Mouse (Mus musculus) lung, embryonic 14.5 days (tissue): ENCODE data around the gene Itga2. TPM values are rescaled to one million over a fixed set of nuclear protein-coding genes. Genes with fewer than 3 reads are reported as not detected.

Experiments used
- ATAC-seq: fragments of 200-750 bp; cut with Nextera tagmentation; 2 replicates; pipeline ENCODE4 v1.8.0; 2017; ENCODE audit warnings: mild to moderate bottlenecking, moderate TSS enrichment, moderate library complexity; ENCODE audit not compliant: insufficient read depth
- DNase-seq: peaks from one replicate; pipeline ENCODE4 v3.0.0-alpha.2; 2015
- H3K27ac ChIP-seq: fragments of 300-500 bp; sonication (generic); 2 replicates; pipeline ENCODE4 v1.5.1; 2014; ENCODE audit warnings: low read depth, mild to moderate bottlenecking, moderate library complexity
- H3K27me3 ChIP-seq: fragments of 300-500 bp; sonication (generic); 2 replicates; pipeline ENCODE4 v1.6.1; 2014; ENCODE audit warnings: low read length, control low read depth; ENCODE audit not compliant: insufficient read depth
- H3K36me3 ChIP-seq: fragments of 300-500 bp; sonication (generic); 2 replicates; pipeline ENCODE4 v1.6.1; 2014; ENCODE audit warnings: control low read depth; ENCODE audit not compliant: insufficient read depth
- H3K4me1 ChIP-seq: fragments of 300-500 bp; sonication (generic); 2 replicates; pipeline ENCODE4 v1.6.1; 2014; ENCODE audit warnings: antibody characterized with exemption, control low read depth; ENCODE audit not compliant: insufficient read depth
- H3K4me2 ChIP-seq: fragments of 300-500 bp; sonication (generic); 2 replicates; pipeline ENCODE4 v1.6.1; 2014; ENCODE audit warnings: mild to moderate bottlenecking
- H3K4me3 ChIP-seq: fragments of 300-500 bp; sonication (generic); 2 replicates; pipeline ENCODE4 v1.5.1; 2014; ENCODE audit warnings: low read depth, low read length
- H3K9ac ChIP-seq: fragments of 300-500 bp; sonication (generic); 2 replicates; pipeline ENCODE4 v1.6.1; 2014
- H3K9me3 ChIP-seq: fragments of 300-500 bp; sonication (generic); 2 replicates; pipeline ENCODE4 v1.6.1; 2016; ENCODE audit warnings: low read depth, low read length, control low read depth
- CTCF ChIP-seq: IDR thresholded peaks from 2 replicates; pipeline ENCODE4 v1.5.1; 2016; ENCODE audit warnings: antibody characterized with exemption, low read depth
- WGBS: fragments of 180-500 bp; shearing (Covaris S2); extraction: QIAGEN DNeasy Blood & Tissue Kit; methylation state at CpG from one replicate; pipeline ENCODE4 v1.1.7; 2014; 5-methylcytosine and 5-hydroxymethylcytosine counted together
- polyA plus RNA-seq: library from polyadenylated mRNA; unstranded; fragments of >200 nt; fragmentation: Nextera tagmentation; extraction: Ambion mirVana; gene quantifications from 2 replicates; pipeline ENCODE4 v1.2.1, GENCODE M21; 2014

Itga2 gene
- polyA plus RNA-seq, 1 experiment from 2014 or later: 10.1 TPM

DNA sequence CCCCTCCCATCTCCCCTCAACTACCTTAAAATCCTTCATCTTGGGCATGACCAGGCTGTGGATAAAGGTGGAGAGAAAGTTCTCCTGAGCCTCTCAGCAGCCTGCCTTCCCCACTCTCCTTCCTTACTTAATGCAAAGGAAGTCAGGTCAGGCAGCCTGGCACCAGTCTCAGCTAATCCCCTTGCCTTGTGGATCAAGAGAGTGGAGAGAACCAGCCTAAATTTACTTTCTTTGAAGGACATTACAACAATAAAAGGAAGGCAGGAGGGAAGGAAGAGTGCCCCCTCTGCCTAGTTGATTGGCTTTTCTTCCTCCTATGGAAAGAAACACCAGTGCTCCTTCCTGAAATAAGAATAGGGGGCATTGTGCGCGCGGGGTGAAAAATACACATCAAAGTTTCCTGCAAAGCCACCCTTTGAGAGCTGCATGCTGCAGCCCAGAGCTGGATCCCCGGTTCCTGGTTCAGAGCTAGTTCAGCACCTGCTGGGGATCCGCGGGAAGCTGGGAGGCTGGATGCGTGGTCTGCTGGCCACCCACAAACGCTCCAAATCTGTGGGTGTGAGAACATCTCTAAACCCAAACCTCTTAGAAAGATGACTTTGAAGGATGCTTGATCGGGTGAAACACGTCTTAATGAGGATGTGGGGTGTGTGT is 777 bp downstream of the Itga2 start:
- peak overlapping the region; percentile 50 for H3K4me3 ChIP-seq
- H3K36me3 ChIP-seq: no peaks in the 10 kb centered on the region
- DNase-seq (peak; percentile 70), ATAC-seq (peak; percentile 77)
- WGBS: 1% methylated on average over 10 of the region's 10 CpGs
- H3K4me1 ChIP-seq: no peaks in the 10 kb centered on the region
- peak overlapping the region; percentile 69; the same call in 1 of the 2 replicates for H3K27ac ChIP-seq
- H3K4me2 ChIP-seq: peak overlapping the region; percentile 79
- no peak for TF ChIP-seq CTCF
- no peaks in the 10 kb centered on the region for H3K27me3 ChIP-seq
- H3K9me3 ChIP-seq: no peaks in the 10 kb centered on the region
- H3K9ac ChIP-seq: peak overlapping the region; percentile 47

DNA sequence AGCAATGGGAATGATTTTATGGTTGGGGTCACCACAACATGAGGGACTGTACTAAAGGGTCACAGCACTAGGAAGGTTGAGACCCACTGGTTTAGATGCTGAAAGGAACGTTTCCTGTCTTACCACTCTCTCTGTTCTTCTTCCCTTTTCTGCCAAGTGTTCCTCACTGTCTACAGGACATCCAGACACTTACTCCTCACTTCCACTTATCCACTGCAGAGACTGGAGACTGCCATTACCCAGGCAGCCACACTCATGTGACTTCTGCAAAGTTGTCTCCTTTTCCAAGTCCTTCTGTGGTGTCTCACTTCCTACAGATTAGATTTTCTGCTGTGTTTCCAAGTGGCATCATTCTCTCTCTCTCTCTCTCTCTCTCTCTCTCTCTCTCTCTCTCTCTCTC is 7.1 kb downstream of the Itga2 start:
- Histone ChIP-seq H3K27me3 (no peaks in the 10 kb centered on the region), H3K4me3 (no peak overlapping the region), H3K4me2 (no peak overlapping the region), H3K4me1 (no peaks in the 10 kb centered on the region), H3K36me3 (no peaks in the 10 kb centered on the region), H3K9ac (no peak overlapping the region), H3K9me3 (no peaks in the 10 kb centered on the region), H3K27ac (no peak overlapping the region)
- DNase-seq (no peak), ATAC-seq (no peak)
- WGBS: 61% methylated on average over 1 of the region's 1 CpGs
- TF ChIP-seq CTCF: no peak

DNA sequence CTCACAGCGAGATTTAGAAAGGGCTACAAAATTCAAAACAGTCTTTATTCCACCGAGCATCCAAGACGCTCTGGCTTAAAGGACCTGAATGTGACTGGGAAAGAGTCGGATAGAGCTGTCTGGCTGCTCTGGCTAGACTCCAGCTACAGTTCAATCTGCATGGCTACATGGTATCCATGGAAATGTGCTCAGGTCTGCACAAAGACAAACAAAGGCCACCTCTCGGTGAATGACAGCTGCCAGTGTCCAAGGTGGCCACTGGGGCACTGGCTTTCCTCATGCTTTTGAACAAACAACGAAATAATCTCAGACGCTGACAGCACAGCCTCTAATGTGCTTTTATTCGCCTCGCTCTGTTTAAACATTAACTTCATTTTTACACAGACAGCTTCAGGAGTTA is 8.6 kb downstream of the Itga2 start:
- 47% methylated on average over 9 of the region's 9 CpGs for WGBS
- ATAC-seq (peak; percentile 89), DNase-seq (peak; percentile 66)
- Histone ChIP-seq H3K9me3 (no peaks in the 10 kb centered on the region), H3K9ac (no peak overlapping the region), H3K36me3 (no peaks in the 10 kb centered on the region), H3K4me1 (no peaks in the 10 kb centered on the region), H3K4me2 (peak overlapping the region; percentile 13; the same call in 1 of the 2 replicates), H3K27ac (no peak overlapping the region), H3K4me3 (no peak overlapping the region), H3K27me3 (no peaks in the 10 kb centered on the region)
- TF ChIP-seq CTCF: no peak

DNA sequence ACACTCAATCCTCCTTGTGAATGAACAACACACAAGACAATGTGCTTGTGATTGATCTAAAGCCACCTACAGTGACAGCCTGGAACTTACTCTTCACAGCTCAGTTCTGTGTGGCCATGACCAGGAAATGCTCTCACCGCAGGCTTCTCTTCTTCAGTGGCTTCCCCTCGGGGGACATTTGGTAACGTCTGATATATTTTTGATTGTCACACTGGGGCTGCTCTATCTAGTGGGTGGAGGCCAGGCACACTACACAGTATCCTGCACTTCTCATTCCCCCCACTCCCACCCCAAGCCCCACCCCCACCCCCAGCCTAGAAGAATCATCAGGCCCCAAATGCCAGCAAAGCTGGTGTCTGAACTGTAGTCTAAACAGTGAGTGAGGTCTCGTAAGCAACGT is 16.1 kb downstream of the Itga2 start:
- H3K4me2 ChIP-seq: no peak overlapping the region
- no peaks in the 10 kb centered on the region for H3K9me3 ChIP-seq
- H3K36me3 ChIP-seq: no peaks in the 10 kb centered on the region
- ATAC-seq: peak; percentile 70; the same call in 1 of the 2 replicates
- H3K4me3 ChIP-seq: no peak overlapping the region
- no peaks in the 10 kb centered on the region for H3K27me3 ChIP-seq
- H3K9ac ChIP-seq: no peak overlapping the region
- H3K4me1 ChIP-seq: peaks cover 6% of the 10 kb centered on the region; the same call in 1 of the 2 replicates
- 30% methylated on average over 5 of the region's 5 CpGs for WGBS
- no peak overlapping the region for H3K27ac ChIP-seq
- TF ChIP-seq CTCF: no peak
- no peak for DNase-seq

DNA sequence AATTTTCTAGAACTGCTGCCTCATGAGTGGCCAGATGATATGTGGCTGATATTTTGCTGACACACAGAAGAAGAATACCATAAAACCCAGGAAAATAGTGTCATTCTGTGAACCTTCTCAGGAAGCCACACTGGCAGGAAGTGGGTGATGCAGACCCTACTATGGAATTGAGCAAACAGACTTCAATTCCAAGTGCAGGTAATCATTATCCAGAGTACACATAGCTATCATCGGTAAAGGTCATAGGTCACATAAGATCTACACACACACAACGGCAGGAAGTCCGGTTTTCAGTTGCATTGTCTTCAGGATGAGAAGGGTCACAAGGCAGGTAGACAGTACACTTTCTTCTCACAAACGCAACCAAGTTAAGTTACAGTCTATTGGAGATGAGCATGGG is 16.9 kb downstream of the Itga2 start:
- DNase-seq (no peak), ATAC-seq (no peak)
- H3K36me3 ChIP-seq: no peaks in the 10 kb centered on the region
- TF ChIP-seq CTCF: no peak
- H3K27ac ChIP-seq: 0 out of 2 replicates have a peak overlapping the region, but pooled peaks have one; percentile 13
- peaks cover 6% of the 10 kb centered on the region; the same call in 1 of the 2 replicates for H3K4me1 ChIP-seq
- 53% methylated on average over 4 of the region's 4 CpGs for WGBS
- H3K9ac ChIP-seq: no peak overlapping the region
- no peaks in the 10 kb centered on the region for H3K9me3 ChIP-seq
- H3K27me3 ChIP-seq: no peaks in the 10 kb centered on the region
- H3K4me3 ChIP-seq: no peak overlapping the region
- no peak overlapping the region for H3K4me2 ChIP-seq

DNA sequence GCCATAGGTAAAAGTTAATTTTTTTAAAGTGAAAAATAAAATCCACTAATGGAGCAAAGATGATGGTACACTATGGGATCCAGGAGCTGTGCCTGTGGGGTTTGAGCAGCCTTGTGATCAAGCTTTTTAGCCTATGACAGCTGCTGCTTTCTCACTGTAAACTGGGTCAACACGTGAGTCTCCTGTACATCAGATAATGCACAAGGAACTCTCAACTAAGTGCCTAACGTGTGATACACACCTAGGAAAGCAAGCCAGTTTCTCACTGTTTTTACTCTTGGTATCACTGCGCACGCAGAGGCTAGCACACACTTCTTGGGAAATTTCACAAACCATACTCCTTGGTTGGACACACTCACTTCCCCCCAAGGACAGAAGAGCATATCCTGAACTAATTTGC is 17.3 kb downstream of the Itga2 start:
- TF ChIP-seq CTCF: no peak
- 74% methylated on average over 4 of the region's 4 CpGs for whole genome bisulfite sequencing
- Histone ChIP-seq H3K27me3 (no peaks in the 10 kb centered on the region), H3K9me3 (no peaks in the 10 kb centered on the region), H3K4me1 (peaks cover 6% of the 10 kb centered on the region; the same call in 1 of the 2 replicates), H3K4me3 (no peak overlapping the region), H3K36me3 (no peaks in the 10 kb centered on the region), H3K9ac (no peak overlapping the region), H3K4me2 (no peak overlapping the region), H3K27ac (0 out of 2 replicates have a peak overlapping the region, but pooled peaks have one; percentile 13)
- ATAC-seq (no peak), DNase-seq (no peak)

DNA sequence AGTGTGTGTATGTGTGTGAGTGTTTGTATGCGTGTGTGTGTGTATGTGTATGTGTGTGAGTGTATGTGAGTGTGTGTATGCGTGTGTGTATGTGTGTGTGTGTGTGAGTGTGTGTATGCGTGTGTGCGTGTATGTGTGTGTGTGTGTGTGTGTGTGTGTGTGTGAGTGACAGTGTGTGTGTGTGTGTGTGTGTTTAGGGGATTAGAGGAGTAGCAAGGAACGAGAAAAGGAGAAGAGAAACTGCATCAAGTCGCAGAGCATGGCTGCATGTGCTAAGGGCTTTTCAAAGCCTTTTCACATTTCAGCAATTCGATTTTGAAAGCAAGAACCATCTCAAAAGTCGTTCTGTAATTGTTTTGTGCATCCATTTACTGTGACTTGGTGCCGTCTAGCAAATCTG is 21.3 kb downstream of the Itga2 start:
- TF ChIP-seq CTCF: no peak
- Histone ChIP-seq H3K9me3 (no peaks in the 10 kb centered on the region), H3K36me3 (no peaks in the 10 kb centered on the region), H3K4me2 (no peak overlapping the region), H3K27me3 (no peaks in the 10 kb centered on the region), H3K27ac (no peak overlapping the region), H3K4me1 (peaks cover 6% of the 10 kb centered on the region; the same call in 1 of the 2 replicates), H3K9ac (no peak overlapping the region), H3K4me3 (no peak overlapping the region)
- ATAC-seq: no peak
- 73% methylated on average over 9 of the region's 9 CpGs for WGBS
- no peak for DNase-seq
